Mouse (Mus musculus): Measurements from ENCODE around the gene Gm5416. TPM values are rescaled to one million over a fixed set of nuclear protein-coding genes. Genes with fewer than 3 reads are reported as not detected.
"Not testable (repeated sequence)": the region's sequence is repeated elsewhere in the genome, so short reads cannot be mapped to it uniquely, and the experiment has no call there.

The Gm5416 gene
- total RNA-seq (2017) = not detected in 2 replicates

- no peak for ATAC-seq (replicated peaks; ENCODE audit: low read depth, poor library complexity, severe bottlenecking)
Measured at GRCm38 (mm10) chr16:36209967-36210453, at the start of gene Gm5416. Gene Gm5416, plus strand, starts transcription at chr16:36210403.

- not testable (repeated sequence) for ATAC-seq (replicated peaks; ENCODE audit: low read depth, poor library complexity, severe bottlenecking)
Measured at GRCm38 (mm10) chr16:36167841-36168240, 42.4 kb upstream of the Gm5416 start.

- no peak for ATAC-seq (replicated peaks; ENCODE audit: low read depth, poor library complexity, severe bottlenecking)
Measured at GRCm38 (mm10) chr16:36176108-36176507, 34.1 kb upstream of the Gm5416 start.

- ATAC-seq (replicated peaks; ENCODE audit: low read depth, poor library complexity, severe bottlenecking) = no peak
Measured at GRCm38 (mm10) chr16:36179910-36180309, 30.3 kb upstream of the Gm5416 start.

- not testable (repeated sequence) for ATAC-seq (replicated peaks; ENCODE audit: low read depth, poor library complexity, severe bottlenecking)
Measured at GRCm38 (mm10) chr16:36183912-36184311, 26.3 kb upstream of the Gm5416 start, which contains the start of gene Gm5483. Gene Gm5483, plus strand, starts transcription at chr16:36184212.

GRCm38 (mm10) chr16:36199226-36199625, 11.0 kb upstream of the Gm5416 start:
- ATAC-seq (replicated peaks; ENCODE audit: low read depth, poor library complexity, severe bottlenecking) = no peak

- no peak for ATAC-seq (replicated peaks; ENCODE audit: low read depth, poor library complexity, severe bottlenecking)
Measured at GRCm38 (mm10) chr16:36203846-36204245, 6.4 kb upstream of the Gm5416 start.

- ATAC-seq (replicated peaks; ENCODE audit: low read depth, poor library complexity, severe bottlenecking) = not testable (repeated sequence)
Measured at GRCm38 (mm10) chr16:36205684-36206083, 4.5 kb upstream of the Gm5416 start.

GRCm38 (mm10) chr16:36221168-36221567, 11.0 kb downstream of the Gm5416 start, which contains the start of gene 2010005H15Rik:
Gene 2010005H15Rik, plus strand, starts transcription at chr16:36221468.
- ATAC-seq (replicated peaks; ENCODE audit: low read depth, poor library complexity, severe bottlenecking) = not testable (repeated sequence)

- peak; percentile 60; the same call in 1 of the 2 replicates for ATAC-seq (replicated peaks; ENCODE audit: low read depth, poor library complexity, severe bottlenecking)
Measured at GRCm38 (mm10) chr16:36260585-36260984, 50.4 kb downstream of the Gm5416 start.

Other genes with a start within 250 kb of the Gm5416 start
- 35.0 and 60.1 TPM in 2 replicates for gene Kpna1, start 231.7 kb upstream of the Gm5416 start, total RNA-seq (2017)
- 8.1 and 11.0 TPM in 2 replicates for gene Wdr5b, start 169.2 kb upstream of the Gm5416 start, total RNA-seq (2017)
- gene Fam162a, start 138.8 kb upstream of the Gm5416 start, total RNA-seq (2017) = 111 and 118 TPM in 2 replicates
- gene Ccdc58, start 138.7 kb upstream of the Gm5416 start, total RNA-seq (2017) = 148 and 156 TPM in 2 replicates
- not detected in 2 replicates for gene Csta1, start 79.2 kb upstream of the Gm5416 start, total RNA-seq (2017)
- gene Stfa2l1, start 53.6 kb upstream of the Gm5416 start, total RNA-seq (2017) = not detected in 2 replicates
- 0.55 TPM in 1 of 2 replicates, not detected in the other for gene Gm5483, start 26.2 kb upstream of the Gm5416 start, total RNA-seq (2017)
- gene 2010005H15Rik, start 11.1 kb downstream of the Gm5416 start, total RNA-seq (2017) = not detected in 2 replicates
- 0.69 TPM in 1 of 2 replicates, not detected in the other for gene Stfa1, start 66.5 kb downstream of the Gm5416 start, total RNA-seq (2017)
- not detected in 2 replicates for gene BC117090, start 123.9 kb downstream of the Gm5416 start, total RNA-seq (2017)
- gene BC100530, start 157.3 kb downstream of the Gm5416 start, total RNA-seq (2017) = not detected in 2 replicates
- not detected in 2 replicates for gene Stfa2, start 198.1 kb downstream of the Gm5416 start, total RNA-seq (2017)
- not detected in 2 replicates for gene Stfa3, start 245.0 kb downstream of the Gm5416 start, total RNA-seq (2017)